Mouse (Mus musculus): ENCODE results near the gene Gm3526.
"Not testable (repeated sequence)": the region's sequence is repeated elsewhere in the genome, so short reads cannot be mapped to it uniquely, and the experiment has no call there.

Gene Gm3526

DNA sequence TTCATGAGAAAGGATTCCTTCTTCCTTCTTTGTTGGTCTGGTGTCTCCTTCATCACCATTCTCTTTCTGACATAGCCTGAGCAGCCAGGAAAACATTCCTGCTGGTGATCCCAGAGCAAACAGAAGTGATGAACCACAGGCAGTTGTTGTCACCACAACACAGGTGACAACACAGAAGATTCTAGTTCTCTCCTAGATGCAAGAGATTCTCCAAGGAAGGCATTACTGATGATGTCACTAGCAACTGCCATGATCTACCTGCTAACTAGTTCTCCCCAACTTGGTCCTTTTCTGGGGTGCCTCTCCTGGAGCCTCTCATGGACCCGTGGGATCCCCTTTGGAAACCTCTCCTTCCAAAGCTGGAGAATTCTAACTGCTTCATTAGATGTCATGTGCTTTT lies at the start of gene Gm3526:
Gene Gm3526, minus strand, starts transcription at position 101 of the 400 bp plus-strand sequence.
- DNase-seq, result not testable (repeated sequence)

All from heart, adult 11 months (tissue).